Mouse (Mus musculus): ENCODE measurements around the gene Akr1c18. TPM values are rescaled to one million over a fixed set of nuclear protein-coding genes. Genes with fewer than 3 reads are reported as not detected.
"Not testable (repeated sequence)": the region's sequence is repeated elsewhere in the genome, so short reads cannot be mapped to it uniquely, and the experiment has no call there.

The Akr1c18 gene
- polyA plus RNA-seq, 1 experiment from 2014 or later, result 0.11 TPM

GRCm38 (mm10) chr13:4131721-4132120 lies 18.7 kb downstream of the Akr1c18 start:
- Histone ChIP-seq H3K36me3 (no peaks in the 10 kb centered on the region), H3K4me3 (no peak overlapping the region), H3K27me3 (ENCODE audit: insufficient read depth, poor library complexity, severe bottlenecking) (no peaks in the 10 kb centered on the region), H3K27ac (no peak overlapping the region), H3K9me3 (no peaks in the 10 kb centered on the region), H3K4me1 (no peaks in the 10 kb centered on the region)
- no peak for DNase-seq (ENCODE audit: low spot score)
- 52% methylated on average over 3 of the region's 3 CpGs for WGBS

- Histone ChIP-seq H3K9me3 (no peaks in the 10 kb centered on the region), H3K4me3 (no peak overlapping the region), H3K27ac (no peak overlapping the region), H3K27me3 (ENCODE audit: insufficient read depth, poor library complexity, severe bottlenecking) (no peaks in the 10 kb centered on the region), H3K36me3 (no peaks in the 10 kb centered on the region), H3K4me1 (no peaks in the 10 kb centered on the region)
- 71% methylated on average over 1 of the region's 1 CpGs for WGBS
- DNase-seq (ENCODE audit: low spot score), result no peak
These were observed 19.1 kb downstream of the Akr1c18 start for GRCm38 (mm10) chr13:4131317-4131716.

- Histone ChIP-seq H3K4me1 (no peaks in the 10 kb centered on the region), H3K4me3 (no peak overlapping the region)
- no peak for DNase-seq (ENCODE audit: low spot score)
These were observed 21.4 kb downstream of the Akr1c18 start for GRCm38 (mm10) chr13:4129100-4129499.

GRCm38 (mm10) chr13:4125846-4126245 lies 24.6 kb downstream of the Akr1c18 start:
- not testable (repeated sequence) for H3K4me1 ChIP-seq; H3K27me3 ChIP-seq (ENCODE audit: insufficient read depth, poor library complexity, severe bottlenecking); H3K9me3 ChIP-seq; H3K36me3 ChIP-seq; DNase-seq (ENCODE audit: low spot score); H3K4me3 ChIP-seq; H3K27ac ChIP-seq
- 83% methylated on average over 1 of the region's 1 CpGs for WGBS

More at GRCm38 (mm10) chr13:4129100-4129499, 21.4 kb downstream of the Akr1c18 start:
- Histone ChIP-seq H3K9me3 (no peaks in the 10 kb centered on the region), H3K27me3 (ENCODE audit: insufficient read depth, poor library complexity, severe bottlenecking) (no peaks in the 10 kb centered on the region), H3K36me3 (no peaks in the 10 kb centered on the region), H3K27ac (no peak overlapping the region)
- WGBS, result 37% methylated on average over 5 of the region's 5 CpGs

GRCm38 (mm10) chr13:4124471-4124870 lies 26.0 kb downstream of the Akr1c18 start:
- WGBS, result 83% methylated on average over 6 of the region's 6 CpGs
- H3K4me3 ChIP-seq; DNase-seq (ENCODE audit: low spot score): not testable (repeated sequence)

GRCm38 (mm10) chr13:4123146-4123545 lies 27.3 kb downstream of the Akr1c18 start:
- Histone ChIP-seq H3K27ac (no peak overlapping the region), H3K4me1 (no peaks in the 10 kb centered on the region), H3K4me3 (no peak overlapping the region), H3K36me3 (no peaks in the 10 kb centered on the region), H3K27me3 (ENCODE audit: insufficient read depth, poor library complexity, severe bottlenecking) (no peaks in the 10 kb centered on the region), H3K9me3 (no peaks in the 10 kb centered on the region)
- DNase-seq (ENCODE audit: low spot score), result no peak
- 83% methylated on average over 7 of the region's 7 CpGs for WGBS

More at GRCm38 (mm10) chr13:4124471-4124870, 26.0 kb downstream of the Akr1c18 start:
- H3K27me3 ChIP-seq (ENCODE audit: insufficient read depth, poor library complexity, severe bottlenecking); H3K9me3 ChIP-seq; H3K27ac ChIP-seq; H3K4me1 ChIP-seq; H3K36me3 ChIP-seq: not testable (repeated sequence)

- Histone ChIP-seq H3K4me3 (no peak overlapping the region), H3K27ac (no peak overlapping the region), H3K36me3 (no peaks in the 10 kb centered on the region), H3K4me1 (no peaks in the 10 kb centered on the region), H3K27me3 (ENCODE audit: insufficient read depth, poor library complexity, severe bottlenecking) (no peaks in the 10 kb centered on the region), H3K9me3 (no peaks in the 10 kb centered on the region)
- WGBS, result 70% methylated on average over 2 of the region's 2 CpGs
- no peak for DNase-seq (ENCODE audit: low spot score)
These were observed 31.1 kb downstream of the Akr1c18 start for GRCm38 (mm10) chr13:4119181-4119904.

GRCm38 (mm10) chr13:4110281-4111188 lies 39.9 kb downstream of the Akr1c18 start:
- H3K4me3 ChIP-seq, result no peak overlapping the region
- no peak overlapping the region for H3K27ac ChIP-seq
- DNase-seq (ENCODE audit: low spot score), result peak; percentile 82
- H3K9me3 ChIP-seq, result no peaks in the 10 kb centered on the region
- no peaks in the 10 kb centered on the region for H3K36me3 ChIP-seq
- H3K4me1 ChIP-seq, result no peaks in the 10 kb centered on the region
- no peaks in the 10 kb centered on the region for H3K27me3 ChIP-seq (ENCODE audit: insufficient read depth, poor library complexity, severe bottlenecking)
- WGBS, result 36% methylated on average over 6 of the region's 6 CpGs

- no peak for DNase-seq (ENCODE audit: low spot score)
- Histone ChIP-seq H3K27ac (no peak overlapping the region), H3K36me3 (no peaks in the 10 kb centered on the region), H3K4me1 (no peaks in the 10 kb centered on the region), H3K27me3 (ENCODE audit: insufficient read depth, poor library complexity, severe bottlenecking) (no peaks in the 10 kb centered on the region), H3K9me3 (no peaks in the 10 kb centered on the region), H3K4me3 (no peak overlapping the region)
These were observed 47.7 kb downstream of the Akr1c18 start for GRCm38 (mm10) chr13:4102721-4103120.

GRCm38 (mm10) chr13:4101691-4102090 lies 48.8 kb downstream of the Akr1c18 start:
- H3K36me3 ChIP-seq, result no peaks in the 10 kb centered on the region
- DNase-seq (ENCODE audit: low spot score), result no peak
- H3K9me3 ChIP-seq, result no peaks in the 10 kb centered on the region
- H3K27me3 ChIP-seq (ENCODE audit: insufficient read depth, poor library complexity, severe bottlenecking), result no peaks in the 10 kb centered on the region
- no peaks in the 10 kb centered on the region for H3K4me1 ChIP-seq
- no peak overlapping the region for H3K4me3 ChIP-seq
- no peak overlapping the region for H3K27ac ChIP-seq

Other genes starting within 250 kb of the Akr1c18 start
- gene Net1, start 232.4 kb downstream of the Akr1c18 start, polyA plus RNA-seq (2016; fragmentation: Nextera tagmentation; extraction: Ambion mirVana), result 53.7 and 72.9 TPM in 2 replicates
- gene Tubal3, start 232.4 kb downstream of the Akr1c18 start, polyA plus RNA-seq (2016; fragmentation: Nextera tagmentation; extraction: Ambion mirVana), result not detected in 2 replicates
- gene Ucn3, start 205.3 kb downstream of the Akr1c18 start, polyA plus RNA-seq (2016; fragmentation: Nextera tagmentation; extraction: Ambion mirVana), result not detected in 2 replicates
- gene Akr1c14, start 101.6 kb downstream of the Akr1c18 start, polyA plus RNA-seq (2016; fragmentation: Nextera tagmentation; extraction: Ambion mirVana), result 0.92 and 2.0 TPM in 2 replicates
- gene Akr1c13, start 40.5 kb upstream of the Akr1c18 start, polyA plus RNA-seq (2016; fragmentation: Nextera tagmentation; extraction: Ambion mirVana), result 2.5 and 7.0 TPM in 2 replicates
- gene Akr1c19, start 78.0 kb upstream of the Akr1c18 start, polyA plus RNA-seq (2016; fragmentation: Nextera tagmentation; extraction: Ambion mirVana), result 0.49 and 13.4 TPM in 2 replicates
- gene Akr1c12, start 128.8 kb upstream of the Akr1c18 start, polyA plus RNA-seq (2016; fragmentation: Nextera tagmentation; extraction: Ambion mirVana), result 1.00 and 4.7 TPM in 2 replicates

Data from heart, embryonic 10.5 days (tissue).